Mouse (Mus musculus) frontal cortex, postnatal 25 days (tissue): ENCODE measurements around the gene Gm48552.

ENCODE experiments used
- DNase-seq, 2 experiments: peaks; one replicate each; pipeline ENCODE4 v3.0.0; 2022; ENCODE audit warnings: low spot score in 2 of 2

Gm48552 gene

GRCm38 (mm10) chr10:81430831-81431525 is 42.2 kb downstream of the Gm48552 start:
- peak; percentile 51 to 62 for DNase-seq

GRCm38 (mm10) chr10:81431526-81432168 is 42.8 kb downstream of the Gm48552 start:
- peak in 1 of 2 experiments; percentile 37 for DNase-seq

- no peak for DNase-seq
Measured at GRCm38 (mm10) chr10:81432169-81432867, 43.5 kb downstream of the Gm48552 start.

DNA sequence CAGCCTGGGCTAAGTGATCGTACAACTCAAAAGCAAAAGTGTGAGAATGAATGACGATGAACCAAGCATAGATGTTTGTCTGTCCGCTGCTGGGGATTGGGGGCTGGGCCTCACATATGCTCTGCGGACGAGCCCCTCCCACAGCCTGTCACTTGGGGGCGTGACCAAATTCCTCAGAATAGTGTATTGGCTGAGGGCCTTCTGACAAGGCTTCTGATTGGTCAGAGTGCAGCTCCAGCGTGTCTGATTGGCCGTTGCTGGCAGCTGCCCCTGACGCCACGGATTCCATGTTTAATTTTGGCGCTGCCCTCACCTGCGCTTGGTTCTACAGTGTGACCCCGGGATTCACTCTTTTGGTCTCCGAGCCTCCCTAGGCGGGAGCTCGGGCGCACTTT is 44.1 kb downstream of the Gm48552 start:
- DNase-seq: peak; percentile 74 to 83

DNA sequence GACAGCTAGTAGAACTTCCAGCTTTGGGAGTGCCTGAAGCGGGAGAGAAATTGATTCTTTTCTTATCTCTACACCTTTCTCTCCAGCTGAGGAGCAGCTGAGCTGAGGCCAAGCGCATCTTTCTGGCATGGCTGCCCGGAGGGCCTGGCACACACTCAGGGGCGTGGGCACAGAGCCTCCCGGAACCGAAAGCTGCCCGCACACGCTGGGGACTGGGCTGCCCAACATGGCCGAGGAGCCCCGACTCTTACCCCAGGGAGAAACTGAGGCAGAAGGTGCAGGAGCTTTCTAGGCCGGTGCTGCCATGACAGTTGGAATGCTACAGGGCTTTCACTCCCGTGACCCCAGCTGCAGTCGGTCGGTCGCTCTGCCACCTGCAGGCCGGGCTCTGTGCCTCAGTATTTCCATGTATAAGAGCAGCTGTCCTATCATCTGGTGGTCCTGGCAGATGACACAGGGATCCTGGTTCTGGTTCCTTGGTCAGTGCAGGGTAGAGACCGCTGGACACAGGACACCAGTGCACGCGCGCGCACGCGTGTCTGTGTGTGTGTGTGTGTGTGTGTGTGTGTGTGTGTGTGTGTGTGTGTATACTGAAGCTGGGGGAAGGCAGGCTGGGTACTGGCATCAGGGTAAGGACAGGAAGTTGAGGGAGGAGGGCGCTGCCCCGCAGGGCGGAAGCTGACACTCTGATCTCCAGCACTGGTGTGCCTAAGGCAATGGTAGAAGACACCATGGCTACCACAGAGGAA is 44.9 kb downstream of the Gm48552 start:
- DNase-seq: peak in 1 of 2 experiments; percentile 8

GRCm38 (mm10) chr10:81434361-81435263 is 45.8 kb downstream of the Gm48552 start:
- peak in 1 of 2 experiments; percentile 4 for DNase-seq

GRCm38 (mm10) chr10:81435436-81435835 is 46.6 kb downstream of the Gm48552 start:
- DNase-seq: peak in 1 of 2 experiments; percentile 49
